Comparison of ENCODE assay signal across 24 mouse cellular contexts in genomic region chr6:127537035-127537434, GRCm38 (mm10).
"Had no signal": no experiment of that assay in that cellular context is flagged by ENCODE, and none has a peak within 500 bp of the region (broad histone marks: within the 10 kb centered on the region; RNA-seq: fewer than 3 reads in every experiment).

No protein-coding gene starts in this region.

- H3K27ac ChIP-seq: gastrocnemius, adult 2 months; heart, embryonic 10.5 days; hindbrain, embryonic 10.5 days; hindbrain, embryonic 12.5 days; hindbrain, embryonic 14.5 days; intestine, embryonic 15.5 days; layer of hippocampus, adult 2 months; limb, embryonic 13.5 days; limb, embryonic 15.5 days; liver, embryonic 12.5 days; liver, embryonic 14.5 days had no signal

- H3K4me1 ChIP-seq: heart, embryonic 10.5 days; heart, embryonic 12.5 days; hindbrain, embryonic 12.5 days; intestine, embryonic 15.5 days; limb, embryonic 15.5 days; liver, embryonic 12.5 days had no signal

- ATAC-seq: hindbrain, embryonic 16.5 days; inflammation-experienced regulatory T-cells, adult 6 months; intestine, embryonic 15.5 days; intestine, postnatal 0 days; liver, embryonic 12.5 days had no signal

- H3K36me3 ChIP-seq: heart, embryonic 10.5 days; heart, embryonic 12.5 days; hindbrain, embryonic 10.5 days; hindbrain, embryonic 12.5 days; intestine, embryonic 15.5 days; limb, embryonic 13.5 days; limb, embryonic 15.5 days; liver, embryonic 12.5 days had no signal

- H3K9ac ChIP-seq: heart, embryonic 12.5 days; hindbrain, embryonic 12.5 days; hindbrain, embryonic 14.5 days; intestine, embryonic 15.5 days; limb, embryonic 13.5 days; limb, embryonic 15.5 days; liver, embryonic 12.5 days; liver, embryonic 14.5 days had no signal

- H3K4me2 ChIP-seq: heart, embryonic 12.5 days; hindbrain, embryonic 12.5 days; hindbrain, embryonic 14.5 days; intestine, embryonic 15.5 days; limb, embryonic 13.5 days; limb, embryonic 15.5 days; liver, embryonic 12.5 days had no signal

- H3K4me3 ChIP-seq: gastrocnemius, adult 2 months; heart, embryonic 10.5 days; heart, embryonic 12.5 days; hindbrain, embryonic 10.5 days; hindbrain, embryonic 12.5 days; intestine, embryonic 15.5 days; layer of hippocampus, adult 2 months; left cerebral cortex, adult 2 months; limb, embryonic 13.5 days; limb, embryonic 15.5 days; liver, embryonic 12.5 days had no signal

- H3K27me3 ChIP-seq: hindbrain, embryonic 12.5 days; intestine, embryonic 15.5 days had no signal

- DNase-seq: gastrocnemius, adult 2 months; gastrocnemius, postnatal 10 days; gastrocnemius, postnatal 25 days; heart, postnatal 10 days; heart, postnatal 4 days; kidney, adult 18-20 months; kidney, adult 9 months; kidney, postnatal 10 days; kidney, postnatal 4 days had no signal

- H3K9me3 ChIP-seq: heart, embryonic 10.5 days; heart, embryonic 12.5 days; hindbrain, embryonic 10.5 days; hindbrain, embryonic 12.5 days; intestine, embryonic 15.5 days; limb, embryonic 13.5 days; limb, embryonic 15.5 days; liver, embryonic 12.5 days had no signal
